Mouse (Mus musculus) B cell, adult 2 months (primary cell): Measurements from ENCODE around the gene Fblim1.

Experiments used
- DNase-seq, 2 experiments: peaks; one replicate each; pipeline ENCODE4 v3.0.0; 2022

The Fblim1 gene

GRCm38 (mm10) chr4:141605861-141606260 is at the start of gene Fblim1:
Fblim1 (minus strand) TSS chr4:141606096.
- DNase-seq, result no peak

GRCm38 (mm10) chr4:141654509-141654908 is 48.6 kb upstream of the Fblim1 start:
- no peak for DNase-seq

- DNase-seq, result no peak
Measured at GRCm38 (mm10) chr4:141653813-141654212, 47.9 kb upstream of the Fblim1 start.

GRCm38 (mm10) chr4:141653044-141653443 is 47.1 kb upstream of the Fblim1 start:
- no peak for DNase-seq

GRCm38 (mm10) chr4:141651944-141652343 is 46.0 kb upstream of the Fblim1 start:
- DNase-seq, result no peak

- DNase-seq, result no peak
Measured at GRCm38 (mm10) chr4:141651286-141651685, 45.4 kb upstream of the Fblim1 start.

GRCm38 (mm10) chr4:141649244-141649643 is 43.3 kb upstream of the Fblim1 start:
- no peak for DNase-seq

- DNase-seq, result no peak
Measured at GRCm38 (mm10) chr4:141648262-141648661, 42.4 kb upstream of the Fblim1 start.

GRCm38 (mm10) chr4:141647187-141647586 is 41.3 kb upstream of the Fblim1 start:
- no peak for DNase-seq

GRCm38 (mm10) chr4:141645988-141646387 is 40.1 kb upstream of the Fblim1 start:
- no peak for DNase-seq

GRCm38 (mm10) chr4:141643118-141643855 is 37.4 kb upstream of the Fblim1 start:
- no peak for DNase-seq

- no peak for DNase-seq
Measured at GRCm38 (mm10) chr4:141641961-141642811, 36.3 kb upstream of the Fblim1 start.

- no peak for DNase-seq
Measured at GRCm38 (mm10) chr4:141641353-141641771, 35.5 kb upstream of the Fblim1 start.

GRCm38 (mm10) chr4:141639474-141639873 is 33.6 kb upstream of the Fblim1 start:
- DNase-seq, result no peak

- DNase-seq, result no peak
Measured at GRCm38 (mm10) chr4:141636693-141637092, 30.8 kb upstream of the Fblim1 start.

- DNase-seq, result no peak
Measured at GRCm38 (mm10) chr4:141635991-141636390, 30.1 kb upstream of the Fblim1 start.

- no peak for DNase-seq
Measured at GRCm38 (mm10) chr4:141632111-141632873, 26.4 kb upstream of the Fblim1 start.

- DNase-seq, result no peak
Measured at GRCm38 (mm10) chr4:141631250-141631649, 25.4 kb upstream of the Fblim1 start.

- no peak for DNase-seq
Measured at GRCm38 (mm10) chr4:141630021-141630420, 24.1 kb upstream of the Fblim1 start.

- no peak for DNase-seq
Measured at GRCm38 (mm10) chr4:141628661-141629060, 22.8 kb upstream of the Fblim1 start.

GRCm38 (mm10) chr4:141627502-141627901 is 21.6 kb upstream of the Fblim1 start:
- no peak for DNase-seq

GRCm38 (mm10) chr4:141625774-141626550 is 20.1 kb upstream of the Fblim1 start:
- DNase-seq, result no peak
